In genomic region chr11:58199229-58200037, GRCm38 (mm10) we compare ENCODE assay signal across 8 mouse cellular contexts. TPM values are rescaled to one million over a fixed set of nuclear protein-coding genes. Genes with fewer than 3 reads are reported as not detected.
DNase-seq lines count a peak whose midpoint lies in the region; ATAC-seq and TF ChIP-seq lines count a peak whose summit lies in the region.
"Not testable (repeated sequence)": the region's sequence is repeated elsewhere in the genome, so short reads cannot be mapped to it uniquely, and the experiment has no call there.

Gene Igtp (plus strand): TSS chr11:58199556.
Gene Irgm2 (plus strand): TSS chr11:58199618.

- peaks cover 49% of the 10 kb centered on the region for H3K27me3 ChIP-seq in E14TG2a.4 (ENCODE audit: insufficient read depth, low read length)
- H3K27me3 ChIP-seq in thymus, adult 2 months (ENCODE audit: control insufficient read depth, insufficient read depth, low read length), result not testable (repeated sequence)

- not testable (repeated sequence) for H3K9me3 ChIP-seq in E14TG2a.4 (ENCODE audit: low read length)

- H3K4me1 ChIP-seq in E14TG2a.4 (replicated peaks; ENCODE audit: low read depth, low read length), result peaks cover 30% of the 10 kb centered on the region
- peaks cover 14% of the 10 kb centered on the region for H3K4me1 ChIP-seq in thymus, adult 2 months (replicated peaks; ENCODE audit: control insufficient read depth, insufficient read depth, low read length)

- peak; percentile 95 to 97 for ATAC-seq in hematopoietic stem cell, adult 5-6 weeks (replicated peaks in 1 of 2; ENCODE audit: insufficient read depth in 1 of 2, low FRiP score in 2 of 2, low TSS enrichment in 1 of 2, low read depth in 1 of 2, poor library complexity in 2 of 2, severe bottlenecking in 2 of 2)

- TF ChIP-seq POLR2A in thymus, adult 2 months (IDR thresholded peaks at IDR 0.05; ENCODE audit: control insufficient read depth, extremely low read depth, insufficient read depth, low read length, poor library complexity), result 0 out of 2 replicates have a peak, but pooled peaks have one; percentile 48

- H3K27ac ChIP-seq in thymus, adult 2 months (ENCODE audit: control insufficient read depth, insufficient read depth, low read length), result peak within 1 kb of the TSS; percentile 94

- H3K4me3 ChIP-seq in E14TG2a.4 (replicated peaks; ENCODE audit: low read length), result peak within 1 kb of the TSS; percentile 70
- peak within 1 kb of the TSS; percentile 88 for H3K4me3 ChIP-seq in thymus, adult 2 months (ENCODE audit: control insufficient read depth, insufficient read depth, low read length)

- WGBS in thymus, adult 2 months, result under 1% methylated on average over 14 of the region's 15 CpGs

- TF ChIP-seq CTCF in E14TG2a.4 (conservative IDR thresholded peaks at IDR 0.05; ENCODE audit: low read length); thymus, adult 2 months (IDR thresholded peaks at IDR 0.05; ENCODE audit: borderline replicate concordance, control insufficient read depth, extremely low read depth, insufficient read depth, low read length, poor library complexity): not testable (repeated sequence)

- peak; percentile 20 for DNase-seq in cerebellum, adult 8-10 months
- peak; percentile 49 to 54 for DNase-seq in frontal cortex, postnatal 10 days (ENCODE audit: low spot score in 2 of 2)
- DNase-seq in layer of hippocampus, adult 9-11 months, result peak; percentile 62
- DNase-seq in lung, postnatal 10 days, result peak; percentile 91
- DNase-seq in ovary, adult 18-20 months (ENCODE audit: low spot score), result peak; percentile 75
- peak; percentile 90 for DNase-seq in thymus, adult 2 months

- not testable (repeated sequence) for H3K36me3 ChIP-seq in E14TG2a.4 (ENCODE audit: insufficient read depth, low read length); thymus, adult 2 months (ENCODE audit: control insufficient read depth, insufficient read depth, low read length)

RNA-seq across cellular contexts. Expression of gene Igtp, which starts in this region (rescaled TPM):
- 29.5 and 30.8 TPM in 2 replicates for total RNA-seq in hematopoietic stem cell, adult 5-6 weeks (2017)
- polyA plus RNA-seq in thymus, adult 2 months (2012; rRNA removed), result 58.1 and 60.9 TPM in 2 replicates

RNA-seq across cellular contexts. Expression of gene Irgm2, which starts in this region (rescaled TPM):
- total RNA-seq in hematopoietic stem cell, adult 5-6 weeks (2017), result 26.0 and 28.2 TPM in 2 replicates
- 17.1 and 20.1 TPM in 2 replicates for polyA plus RNA-seq in thymus, adult 2 months (2012; rRNA removed)

Comparison
In these comparisons a context has a peak if more than half of its experiments do, and no peak if none do; other contexts are left out.
1. Peak in every context shown above with its lines: DNase-seq, ATAC-seq, H3K4me3 ChIP-seq and H3K27ac ChIP-seq.
2. DNase-seq: peak in every context shown above with its lines; median percentile 91 in lung, postnatal 10 days; 90 in thymus, adult 2 months; 75 in ovary, adult 18-20 months; 62 in layer of hippocampus, adult 9-11 months; 52 in frontal cortex, postnatal 10 days; 20 in cerebellum, adult 8-10 months.